Mouse (Mus musculus) megakaryocyte progenitor cell, adult 5-6 weeks (primary cell): ENCODE results near the gene Slk. TPM values are rescaled to one million over a fixed set of nuclear protein-coding genes. Genes with fewer than 3 reads are reported as not detected.
A peak's percentile ranks its signal among the peaks of the same experiment; 100 is the strongest.

ENCODE experiments used
- ATAC-seq: replicated peaks from 2 replicates; pipeline ENCODE4 v1.8.0; 2016; ENCODE audit warnings: mild to moderate bottlenecking, moderate TSS enrichment, inconsistent platforms; ENCODE audit not compliant: poor library complexity
- total RNA-seq, 2 experiments: library from RNA; stranded (forward) in 1 of 2; stranded (reverse) in 1 of 2; fragments of 157-497, 149-512 nt in 1 of 2; fragments of 200-1000 nt in 1 of 2; gene quantifications; 2 replicates each; pipeline versions ENCODE4 v1.2.3 to v1.2.4; 2015 to 2017

Gene Slk
- total RNA-seq (2015) (85.9 and 109 TPM in 2 replicates), total RNA-seq (2017) (143 and 168 TPM in 2 replicates)

DNA sequence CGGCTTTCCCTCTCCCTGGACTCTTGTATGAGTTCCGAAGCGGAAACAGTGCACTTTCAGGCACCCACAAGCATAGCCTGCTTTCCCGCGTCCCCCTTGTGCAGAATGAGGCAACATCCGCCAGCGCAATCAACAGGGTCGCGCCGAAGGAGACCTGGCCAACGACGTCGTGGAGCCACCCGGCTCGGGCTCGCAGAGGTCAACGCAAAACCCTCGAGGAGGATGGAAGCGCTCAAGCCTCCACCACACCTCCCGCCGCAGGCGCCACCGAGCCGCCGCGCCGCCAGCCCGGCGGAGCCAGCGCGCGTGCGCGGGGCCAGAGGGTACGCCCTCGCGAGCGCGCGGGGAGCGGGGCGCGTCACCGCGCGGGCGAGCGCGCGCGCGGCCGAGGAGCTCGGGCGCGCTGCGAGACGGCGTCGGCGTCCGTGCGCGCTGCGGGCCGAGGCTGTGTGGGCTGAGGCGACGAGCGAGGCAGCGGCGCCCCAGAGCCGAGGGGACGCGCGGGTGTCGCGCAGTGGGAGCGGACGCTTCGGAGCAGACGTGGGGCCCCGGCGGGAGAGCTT, at the start of gene Slk:
TSS of gene Slk (plus strand) at position 454 of the 563 bp plus-strand sequence.
- ATAC-seq, result peak; percentile 78

DNA sequence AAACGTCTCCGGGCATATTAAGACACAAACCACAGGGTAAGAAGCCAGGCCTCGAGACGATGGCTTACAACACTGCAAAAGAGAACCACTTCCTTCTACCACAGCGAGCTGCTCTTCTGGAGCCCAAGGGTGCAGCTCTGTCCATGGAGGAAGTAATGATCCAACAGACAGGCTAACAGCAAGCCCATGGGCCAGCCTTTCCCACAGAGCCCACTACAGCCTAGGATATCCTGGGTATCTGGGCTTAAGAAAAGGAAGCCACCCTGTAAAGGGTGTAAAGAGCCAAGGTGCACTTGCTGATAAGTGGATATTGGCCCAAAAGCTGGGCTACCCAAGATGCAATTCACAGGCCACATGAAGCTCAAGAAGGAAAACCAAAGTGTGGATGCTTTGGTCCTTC, 48.2 kb upstream of the Slk start:
- peak; percentile 89 for ATAC-seq

DNA sequence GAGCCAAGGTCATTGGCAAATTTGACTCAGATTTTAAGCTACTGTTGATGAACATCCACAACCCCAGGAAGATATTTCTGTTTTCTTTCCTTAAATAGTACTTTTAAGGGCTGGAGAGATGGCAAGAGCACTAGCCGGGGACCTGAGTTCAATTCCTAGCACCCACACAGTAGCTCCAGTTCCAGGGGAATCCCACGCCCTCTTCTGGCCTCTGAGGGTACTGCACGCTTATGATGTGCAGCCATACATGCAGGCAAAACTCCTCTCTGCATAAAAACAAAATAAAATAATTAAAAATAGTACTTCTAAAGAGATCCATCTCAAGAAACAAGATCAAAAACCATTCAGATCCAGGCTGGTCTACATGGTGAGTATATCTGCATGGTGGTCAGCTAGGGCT, 47.0 kb upstream of the Slk start:
- ATAC-seq, result no peak

DNA sequence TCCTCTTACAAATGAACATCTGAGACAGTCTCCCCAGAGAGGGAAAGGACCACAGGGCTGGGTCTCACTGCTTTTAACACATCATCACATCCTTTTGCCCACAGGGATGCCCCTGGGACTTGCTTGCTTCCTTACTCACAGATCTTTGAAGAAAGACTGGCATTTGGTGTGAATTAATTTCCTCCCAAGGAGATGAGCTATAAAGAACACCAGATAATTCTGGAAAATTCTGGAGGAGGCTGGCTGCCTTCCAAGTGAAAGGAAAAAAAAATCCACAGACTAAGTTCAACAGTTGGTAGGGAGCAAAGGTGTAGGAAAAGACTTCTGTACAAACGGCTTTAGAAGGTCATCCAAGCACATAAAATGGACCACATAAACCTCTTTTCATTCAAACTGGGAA, 45.3 kb upstream of the Slk start:
- ATAC-seq, result no peak

DNA sequence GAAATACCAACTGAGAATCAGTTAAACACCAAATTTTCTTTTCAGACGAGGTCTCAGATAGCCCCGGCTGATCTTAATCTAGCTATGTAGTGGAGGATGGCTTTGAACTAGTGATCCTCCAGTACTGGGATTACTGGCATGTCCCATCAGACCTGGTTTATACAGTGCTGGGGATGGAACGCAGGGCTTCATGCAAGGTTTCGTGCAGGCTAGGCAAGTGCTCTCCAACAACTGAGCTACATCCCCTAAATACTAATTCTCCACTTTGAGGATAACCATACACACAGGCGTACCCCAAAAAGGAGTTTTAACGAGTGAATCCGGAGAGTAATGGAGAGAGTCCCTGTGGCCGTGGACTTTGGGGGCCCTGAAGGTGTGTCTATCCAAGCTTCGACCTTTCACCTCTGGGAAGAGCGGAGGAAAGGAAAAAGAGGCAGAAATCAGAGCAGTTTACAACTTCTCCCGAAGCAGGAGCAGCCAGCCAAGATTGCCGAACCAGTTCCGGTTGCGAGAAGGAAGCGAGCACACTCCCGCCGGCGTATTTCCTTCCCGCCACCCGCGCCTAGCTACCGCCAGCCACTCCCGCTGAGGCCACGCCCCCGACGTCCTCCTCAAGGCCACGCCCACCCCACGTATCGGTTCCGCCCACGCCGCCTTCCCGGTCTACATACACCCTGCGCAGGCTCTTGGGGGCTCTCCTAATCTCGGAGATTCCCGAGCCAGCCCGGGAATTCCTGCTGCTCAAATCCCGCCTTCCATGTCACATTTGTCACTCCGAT, 42.8 kb upstream of the Slk start:
- peak; percentile 94 for ATAC-seq

DNA sequence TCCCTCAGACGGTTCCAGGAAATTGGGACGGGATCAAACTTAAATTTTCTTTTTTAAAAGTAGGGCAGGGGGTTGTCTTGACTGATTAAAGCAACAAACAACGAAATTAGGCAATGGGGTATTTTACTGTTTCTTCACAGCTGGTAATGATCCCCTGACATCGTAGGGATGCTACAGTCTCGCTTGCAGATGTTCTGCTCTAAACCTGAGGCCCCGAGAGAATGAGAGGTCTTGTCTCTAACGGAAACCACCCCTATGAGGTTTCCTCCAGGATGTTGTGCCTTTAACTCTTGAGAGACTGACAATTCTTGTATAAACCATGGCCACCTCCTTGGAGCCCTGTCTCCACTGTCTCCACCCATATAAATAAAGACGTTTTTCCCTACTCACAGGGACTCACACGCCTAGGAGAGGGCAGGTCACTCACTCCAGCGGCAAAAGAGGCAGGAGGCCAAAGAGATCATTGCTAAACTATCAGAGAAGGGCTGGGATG, 42.1 kb upstream of the Slk start, which contains the start of gene Stn1:
TSS of gene Stn1 (minus strand) at position 208 of the 493 bp plus-strand sequence.
- ATAC-seq, result peak; percentile 24

DNA sequence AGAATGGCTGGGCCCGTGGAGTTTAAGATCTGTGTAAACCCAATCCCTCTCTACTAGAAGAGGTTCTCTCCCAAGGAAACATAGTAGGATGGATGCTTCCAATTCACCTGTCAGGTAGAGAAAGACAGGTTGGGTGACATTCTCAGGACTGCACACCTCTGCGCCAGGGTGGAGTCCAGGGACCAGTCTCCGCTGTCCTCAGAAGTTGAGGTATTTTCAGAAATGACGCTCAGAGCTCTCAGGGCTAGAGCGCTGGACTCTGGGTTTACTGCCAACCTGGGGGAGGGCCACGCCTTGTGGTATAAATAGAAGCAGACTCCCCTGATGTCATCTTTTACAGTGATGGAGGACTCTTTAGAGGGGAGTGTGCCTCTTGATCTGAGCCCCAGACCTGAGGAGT, 41.6 kb upstream of the Slk start:
- no peak for ATAC-seq

DNA sequence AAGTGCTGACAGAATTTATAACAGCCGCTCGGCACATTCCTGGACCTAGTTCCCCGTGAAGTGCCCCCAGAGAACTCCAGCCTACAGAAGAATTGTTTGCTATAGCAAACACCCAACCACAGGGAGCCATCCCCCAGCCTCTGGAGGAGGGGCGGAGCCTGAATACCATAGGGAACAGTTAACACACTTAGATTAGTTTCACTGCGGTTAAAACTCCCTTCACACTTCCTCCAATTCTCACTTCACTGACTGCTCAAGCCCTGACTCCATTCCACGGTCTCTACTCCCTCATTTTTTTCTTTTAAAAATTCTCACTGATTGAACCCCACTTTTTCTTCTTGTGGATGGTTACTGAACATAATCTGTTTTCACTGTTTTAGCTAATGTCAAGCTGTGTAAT, 40.7 kb upstream of the Slk start:
- ATAC-seq, result peak; percentile 68

DNA sequence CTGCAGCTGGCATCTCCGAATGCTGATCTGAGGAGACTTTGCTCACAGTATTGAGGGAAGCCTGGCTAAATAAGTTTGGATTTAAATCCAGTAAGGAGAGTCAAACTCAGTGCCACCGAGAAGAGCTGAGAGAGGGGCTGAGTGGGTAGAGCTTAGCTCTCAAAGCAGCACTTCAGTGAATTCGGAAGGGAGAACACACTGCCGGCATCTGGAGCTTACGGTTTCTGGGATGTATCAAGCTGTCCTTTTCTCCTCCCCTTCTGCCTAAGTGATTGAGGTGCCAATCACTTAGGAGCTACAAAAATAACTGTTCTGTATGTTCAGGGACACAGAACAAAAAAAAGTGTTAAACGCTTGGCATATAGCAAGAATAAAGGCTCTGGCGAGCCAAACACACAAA, 37.0 kb upstream of the Slk start:
- ATAC-seq, result no peak

DNA sequence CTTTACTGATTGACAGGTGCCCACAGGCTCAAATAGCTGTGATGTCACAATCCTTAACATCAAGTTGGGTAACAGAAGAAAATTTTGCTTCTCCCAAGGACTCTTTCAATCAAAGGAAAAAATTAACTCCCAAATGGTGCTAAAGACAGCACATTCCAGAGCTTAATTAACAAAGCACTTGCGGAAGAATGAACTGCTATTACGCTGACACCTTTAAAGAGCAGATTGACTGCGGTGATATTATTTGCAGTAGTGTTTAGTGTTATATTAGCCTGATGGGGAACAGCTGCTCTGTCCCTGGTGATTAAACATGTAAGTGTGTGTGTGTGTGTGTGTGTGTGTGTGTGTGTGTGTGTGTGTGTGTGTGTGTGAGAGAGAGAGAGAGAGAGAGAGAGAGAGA, 34.4 kb upstream of the Slk start:
- no peak for ATAC-seq

DNA sequence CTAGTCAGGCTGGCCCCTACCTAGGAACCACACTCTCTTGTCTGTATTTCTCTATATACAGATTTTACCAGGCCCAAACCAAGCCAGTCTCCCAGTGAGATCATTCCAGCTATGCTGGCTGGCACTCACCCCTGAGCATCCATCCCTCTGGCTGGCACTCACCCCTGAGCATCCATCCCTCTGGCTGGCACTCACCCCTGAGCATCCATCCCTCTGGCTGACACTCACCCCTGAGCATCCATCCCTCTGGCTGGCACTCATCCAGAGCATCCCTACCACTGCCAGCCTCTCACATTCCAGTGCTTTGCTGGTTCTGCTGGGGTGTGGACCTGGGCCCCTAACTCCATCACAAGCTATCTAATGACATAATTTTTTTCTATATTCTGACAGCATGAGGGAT, 34.0 kb upstream of the Slk start:
- ATAC-seq, result no peak

DNA sequence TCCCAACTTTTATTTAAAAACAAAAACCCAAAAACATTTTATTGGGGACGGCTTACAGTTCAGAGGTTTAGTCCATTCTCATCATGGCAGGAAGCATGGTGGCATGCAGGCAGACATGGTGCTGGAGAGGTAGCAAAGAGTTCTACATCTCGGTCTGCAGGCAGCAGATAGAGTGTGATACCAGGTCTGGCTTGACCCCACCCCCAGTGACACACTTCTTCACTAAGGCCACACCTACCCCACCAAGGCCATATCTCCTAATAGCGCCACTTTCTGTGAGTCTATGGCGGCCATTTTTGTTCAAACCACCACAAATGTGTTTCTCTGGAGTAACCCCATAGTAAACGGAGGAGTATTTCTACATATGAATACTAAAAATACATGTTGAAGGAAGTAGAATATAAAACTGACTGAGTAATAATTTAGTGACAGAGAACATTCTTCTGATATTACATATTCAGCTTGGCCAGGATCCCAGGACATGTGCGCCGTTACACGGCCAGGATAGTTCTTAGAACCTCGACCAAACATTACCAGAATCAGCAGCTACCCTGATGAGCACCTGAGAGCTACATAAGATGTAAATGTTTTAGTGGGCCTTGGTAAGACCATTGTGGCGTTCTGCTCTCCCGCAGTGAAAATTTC, 30.9 kb upstream of the Slk start:
- ATAC-seq, result 0 out of 2 replicates have a peak, but pooled peaks have one; percentile 42

DNA sequence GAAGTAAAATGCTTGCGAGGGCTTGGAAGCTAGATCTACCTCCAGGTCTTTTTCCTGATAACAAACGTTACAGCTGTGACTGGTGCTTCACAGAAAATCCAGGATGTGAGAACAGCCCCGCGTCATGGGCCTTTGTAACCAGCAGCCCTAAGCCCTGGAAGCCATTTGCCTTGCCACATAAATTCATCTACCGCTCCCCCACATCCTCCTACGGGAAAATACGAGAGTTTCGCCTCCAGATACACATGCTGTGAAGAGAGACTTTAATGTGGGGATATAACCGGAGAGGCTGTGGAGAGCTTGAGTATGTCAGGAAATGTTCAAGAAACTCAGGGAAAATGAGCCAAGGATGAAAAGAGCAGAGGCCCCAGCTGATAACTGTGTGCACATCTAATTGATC, 30.3 kb upstream of the Slk start:
- ATAC-seq, result no peak

DNA sequence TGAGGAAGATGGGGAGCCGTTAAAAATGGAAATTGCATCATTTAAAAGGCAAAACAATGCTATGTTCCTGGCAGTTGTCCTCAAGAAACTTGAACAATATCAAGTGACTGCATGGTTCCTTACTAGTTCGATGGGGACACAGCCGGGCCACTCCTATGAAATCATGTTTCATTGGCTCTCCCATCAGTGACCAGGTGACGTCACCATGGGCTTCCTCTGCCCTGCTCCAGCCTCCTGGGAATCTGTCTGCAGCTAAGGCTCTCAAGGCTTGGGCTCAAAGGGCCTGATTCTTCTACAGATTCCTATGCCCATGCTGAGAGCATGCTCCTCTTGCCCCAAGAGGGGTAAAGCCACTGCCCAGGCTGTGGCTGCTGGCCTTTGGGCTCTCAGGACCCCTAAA, 29.9 kb upstream of the Slk start:
- no peak; the same call in 1 of the 2 replicates for ATAC-seq

DNA sequence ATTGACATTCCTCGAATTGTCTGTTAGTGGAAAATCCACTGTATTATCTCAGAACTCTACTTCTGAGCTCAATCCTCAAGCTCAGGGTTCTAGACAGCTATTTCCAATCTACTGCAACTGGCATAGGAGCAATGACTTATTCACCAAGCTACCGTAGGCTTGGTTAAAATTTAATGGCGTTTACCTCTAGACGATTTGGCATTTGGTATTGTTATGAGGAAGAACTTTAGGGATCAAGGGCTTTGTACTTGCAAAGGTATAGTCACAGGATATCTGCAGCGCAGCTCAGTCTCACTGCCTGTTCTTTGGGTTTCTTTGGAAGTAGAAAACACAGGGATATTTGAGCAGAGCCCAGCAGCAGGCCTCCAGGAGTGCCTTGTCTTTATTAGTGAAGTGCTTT, 20.3 kb upstream of the Slk start:
- no peak for ATAC-seq

DNA sequence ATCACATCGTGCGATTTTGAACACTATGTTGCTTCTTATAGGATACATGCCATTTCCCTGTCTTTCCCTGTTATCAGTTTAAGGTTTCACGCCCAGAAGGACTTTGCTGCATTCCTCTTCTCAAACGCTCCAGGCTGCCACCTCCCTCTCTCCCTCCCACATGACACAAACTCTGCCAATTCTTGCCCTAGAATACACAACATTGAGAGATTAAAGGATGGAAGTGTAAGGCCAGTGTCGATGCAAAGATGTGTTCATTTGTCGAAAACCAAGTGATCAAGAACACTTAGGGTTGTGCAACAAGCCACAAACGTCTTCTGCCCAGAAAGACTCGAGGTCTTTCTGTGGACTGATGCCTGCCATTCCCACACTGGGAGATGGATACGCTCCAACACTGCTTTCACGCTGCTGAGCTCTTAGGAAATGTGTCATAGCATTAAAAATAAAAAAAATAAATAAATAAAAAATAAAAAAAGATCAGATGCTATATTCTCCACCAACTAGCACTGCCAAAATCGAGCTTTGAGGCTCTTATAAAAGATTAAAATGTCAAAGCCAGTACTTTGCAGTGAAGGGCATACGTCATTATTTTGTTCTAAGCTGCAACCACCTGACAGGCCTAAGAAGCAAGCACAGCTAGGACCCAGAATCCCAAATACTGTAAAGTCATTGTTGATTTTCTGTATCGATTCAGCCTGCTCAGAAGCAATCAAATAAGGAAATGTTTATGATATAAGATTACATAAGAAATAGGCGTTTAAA, 19.5 kb upstream of the Slk start:
- ATAC-seq, result no peak

DNA sequence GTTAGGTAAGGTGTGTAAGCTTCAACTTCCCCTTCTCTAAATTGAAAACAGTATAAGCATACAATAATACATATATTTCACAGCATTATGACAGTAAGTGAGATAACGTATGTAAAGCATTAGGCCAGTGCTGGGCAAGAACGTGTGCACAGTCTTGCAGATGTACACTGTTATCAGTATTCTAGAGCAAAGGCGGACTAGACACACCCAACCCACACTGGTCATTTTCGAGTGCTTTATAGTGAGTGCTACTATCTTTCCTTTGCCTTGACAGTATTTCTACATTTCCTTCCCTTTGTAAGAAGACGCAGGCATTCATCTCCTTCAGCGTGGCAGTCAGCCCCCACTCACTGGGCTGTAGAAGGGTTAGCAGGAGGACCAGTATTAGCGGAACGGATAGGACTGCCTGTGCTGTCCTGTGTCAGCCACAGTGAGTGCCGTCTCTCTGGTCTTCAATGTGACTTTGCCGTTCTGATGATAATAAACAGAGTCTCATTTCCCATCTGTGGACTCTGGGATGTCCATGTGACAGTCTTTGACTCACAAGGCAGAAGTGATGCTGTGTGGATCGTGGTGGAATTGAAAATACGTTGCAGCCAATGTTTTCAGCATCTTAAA, 18.8 kb upstream of the Slk start:
- ATAC-seq, result peak; percentile 81

DNA sequence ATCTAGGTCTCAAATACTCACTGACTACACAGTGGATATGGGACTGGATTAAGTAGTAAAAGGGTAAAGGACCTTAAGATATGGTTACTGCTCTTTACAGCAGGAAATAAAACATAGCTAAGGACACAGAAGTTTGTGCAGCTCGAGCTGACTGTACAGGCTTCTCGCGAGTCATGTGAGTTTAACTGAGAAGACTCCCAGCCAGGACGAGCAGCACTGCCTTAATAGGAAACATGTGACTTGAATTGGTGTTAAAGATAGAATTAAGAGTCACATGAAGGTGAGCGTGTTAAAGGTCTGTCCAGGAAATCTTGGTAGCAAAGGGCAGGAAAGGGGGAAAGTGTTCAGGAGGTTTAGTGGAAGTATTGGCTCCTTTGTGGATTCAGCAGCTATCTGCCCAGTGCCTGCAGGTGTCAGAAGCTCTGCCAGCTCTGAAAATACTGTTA, 17.5 kb upstream of the Slk start:
- ATAC-seq, result 0 out of 2 replicates have a peak, but pooled peaks have one; percentile 24

DNA sequence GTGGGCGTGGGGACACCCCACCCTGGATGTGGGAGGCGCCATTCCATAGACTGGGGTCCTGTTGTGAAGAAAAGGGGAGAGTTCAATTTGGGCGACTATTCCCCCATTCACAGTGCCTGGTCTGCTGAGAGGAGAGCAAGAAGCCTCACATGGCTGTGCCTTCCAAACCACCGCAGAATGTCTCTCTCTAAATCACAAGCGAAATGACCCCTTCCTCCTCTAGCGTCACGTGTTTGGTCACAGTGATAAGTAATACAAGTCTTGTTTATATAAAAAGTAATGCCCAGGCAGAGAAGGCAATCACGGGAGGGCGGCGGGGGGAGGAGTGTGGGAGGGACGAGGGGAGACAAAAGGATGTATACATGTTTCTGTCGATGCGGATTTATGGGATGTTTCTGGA, 15.8 kb upstream of the Slk start:
- no peak for ATAC-seq

DNA sequence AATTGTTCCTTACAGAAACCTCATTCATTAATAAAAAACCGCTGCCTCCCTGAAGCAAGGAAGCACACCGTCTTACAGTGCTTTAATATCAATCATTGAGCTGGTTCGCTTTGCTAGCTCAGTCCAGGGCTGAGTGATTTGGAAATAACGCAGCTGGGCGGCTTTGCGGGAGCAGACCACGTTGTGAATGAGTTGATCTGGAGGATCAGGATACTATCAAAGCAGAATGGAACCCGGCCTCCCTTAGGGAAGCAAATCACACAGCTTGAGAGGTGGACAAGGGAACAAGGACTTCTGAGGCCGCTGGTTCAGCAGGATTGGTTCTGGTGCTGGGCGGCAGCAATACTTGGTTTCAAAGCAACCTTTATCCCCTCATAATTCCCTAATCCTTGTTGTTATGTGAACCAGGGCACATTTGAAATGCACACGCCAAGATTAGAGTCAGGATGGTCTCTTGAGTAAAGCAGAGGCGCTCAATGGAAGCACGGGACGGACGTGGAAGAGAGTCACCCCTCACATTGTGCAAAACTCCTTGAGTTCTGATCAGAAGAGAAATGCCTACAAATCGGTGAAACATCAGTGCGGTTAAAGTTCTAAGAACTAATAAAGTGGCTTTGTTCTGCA, 14.3 kb upstream of the Slk start:
- ATAC-seq, result no peak
